Mouse (Mus musculus): ENCODE data around the gene Acads. TPM values are rescaled to one million over a fixed set of nuclear protein-coding genes. Genes with fewer than 3 reads are reported as not detected.

Acads gene
- total and polyA plus RNA-seq, 3 experiments, result 31.9 to 56.5 TPM; not detected in 1

DNA sequence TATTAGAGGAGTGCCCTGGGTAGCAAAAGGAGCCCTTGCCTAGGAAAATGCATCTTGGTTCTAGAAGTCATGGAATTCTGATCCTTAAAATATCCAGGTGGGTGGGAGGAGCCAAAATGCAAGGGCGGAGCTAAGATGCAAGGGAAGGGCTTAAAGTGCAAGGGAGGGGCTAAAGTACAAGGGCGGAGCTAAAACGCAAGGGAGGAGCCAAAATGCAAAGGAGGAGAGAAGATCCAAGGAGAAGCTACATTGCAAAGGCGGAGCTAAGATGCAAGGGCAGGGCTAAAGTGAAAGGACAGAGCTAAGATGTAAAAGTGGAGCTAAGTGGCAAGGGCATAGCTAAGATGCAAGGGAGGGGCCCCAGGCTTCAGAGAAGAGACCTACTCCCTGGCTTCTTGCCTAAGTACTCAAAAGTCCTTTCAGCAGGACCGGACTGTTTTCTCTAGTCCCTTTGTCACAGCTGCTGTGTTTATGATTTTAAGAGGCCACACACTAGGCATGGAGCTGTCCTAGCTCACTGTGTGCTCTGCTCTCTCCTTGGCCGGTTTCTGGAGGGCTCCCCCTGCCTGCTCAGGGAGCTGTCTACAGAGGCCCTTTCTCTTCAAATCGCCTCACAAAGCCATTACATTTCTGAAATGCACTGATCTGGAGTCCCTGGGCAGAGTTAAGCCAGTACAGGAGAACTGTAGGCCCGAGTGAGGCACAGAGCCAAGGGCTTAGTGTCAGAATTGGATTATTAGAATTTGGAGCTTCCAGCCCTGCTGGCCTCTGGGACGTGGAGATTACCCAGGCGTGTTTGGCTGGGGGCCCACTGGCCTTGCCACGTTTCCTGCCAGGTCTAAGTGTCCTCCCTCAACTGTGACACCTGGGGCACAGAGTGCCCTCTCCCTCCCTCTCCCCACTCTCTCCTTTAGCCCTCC is 47.0 kb upstream of the Acads start:
- Histone ChIP-seq H3K4me3 (ENCODE audit: control insufficient read depth in 1 of 2, insufficient read depth in 1 of 2, low read depth in 2 of 2, low read length in 2 of 2) (no peak overlapping the region), H3K27ac (ENCODE audit: control insufficient read depth, low read depth, low read length) (no peak overlapping the region), H3K36me3 (ENCODE audit: control insufficient read depth in 1 of 2, insufficient read depth in 2 of 2, low read length in 2 of 2) (peaks cover 0 to 7% of the 10 kb centered on the region in 2 experiments; a peak in 2 of 4 replicates), H3K9me3 (replicated peaks; ENCODE audit: insufficient read depth, low read length) (no peaks in the 10 kb centered on the region), H3K9ac (ENCODE audit: control insufficient read depth, low read depth, low read length, poor library complexity, severe bottlenecking) (no peak overlapping the region), H3K79me2 (ENCODE audit: control insufficient read depth, insufficient read depth, low read length, poor library complexity) (no peaks in the 10 kb centered on the region; the same call in 1 of the 2 replicates), H3K4me1 (ENCODE audit: control insufficient read depth in 1 of 2, insufficient read depth in 2 of 2, low read length in 2 of 2) (peaks cover 0 to 13% of the 10 kb centered on the region in 2 experiments; a peak in 2 of 4 replicates), H3K27me3 (ENCODE audit: control insufficient read depth in 1 of 2, insufficient read depth in 2 of 2, low read length in 2 of 2) (no peaks in the 10 kb centered on the region)
- DNase-seq (ENCODE audit: low read depth, low spot score), result peak; percentile 80
- TF ChIP-seq TCF12 (IDR thresholded peaks at IDR 0.05; ENCODE audit: low read depth, low read length), result no peak
- TF ChIP-seq HCFC1 (IDR thresholded peaks at IDR 0.05; ENCODE audit: low read depth, low read length), result no peak
- no peak for TF ChIP-seq ZC3H11A (IDR thresholded peaks at IDR 0.05; ENCODE audit: low read depth, low read length)
- no peak for TF ChIP-seq MXI1 (IDR thresholded peaks at IDR 0.05; ENCODE audit: low read depth, low read length)
- no peak for TF ChIP-seq NRF1 (IDR thresholded peaks at IDR 0.05; ENCODE audit: insufficient read depth, low read depth, low read length, poor library complexity, severe bottlenecking)
- no peak for TF ChIP-seq SMC3 (IDR thresholded peaks at IDR 0.05; ENCODE audit: low read depth, low read length)
- TF ChIP-seq GABPA (IDR thresholded peaks at IDR 0.05; ENCODE audit: low read depth, low read length), result no peak
- TF ChIP-seq MAFK (IDR thresholded peaks at IDR 0.05; ENCODE audit: borderline replicate concordance, low read depth, low read length), result no peak
- TF ChIP-seq GATA1 (IDR thresholded peaks at IDR 0.05; ENCODE audit: low read depth, low read length), result no peak
- TF ChIP-seq POLR2A (IDR thresholded peaks at IDR 0.05; ENCODE audit: control insufficient read depth in 1 of 2, insufficient read depth in 1 of 2, low read depth in 1 of 2, low read length in 2 of 2, poor library complexity in 1 of 2), result no peak
- no peak for TF ChIP-seq TAL1 (IDR thresholded peaks at IDR 0.05; ENCODE audit: low read length)
- no peak for TF ChIP-seq ETS1 (IDR thresholded peaks at IDR 0.05; ENCODE audit: low read depth, low read length)
- TF ChIP-seq TBP (IDR thresholded peaks at IDR 0.05; ENCODE audit: low read depth, low read length), result no peak
- TF ChIP-seq MYB (IDR thresholded peaks at IDR 0.05; ENCODE audit: low read depth, low read length), result no peak
- no peak for TF ChIP-seq BHLHE40 (IDR thresholded peaks at IDR 0.05; ENCODE audit: borderline replicate concordance, low read depth, low read length)
- no peak for TF ChIP-seq MYC (IDR thresholded peaks at IDR 0.05; ENCODE audit: low read depth, low read length)
- TF ChIP-seq CHD2 (IDR thresholded peaks at IDR 0.05; ENCODE audit: low read length), result no peak

DNA sequence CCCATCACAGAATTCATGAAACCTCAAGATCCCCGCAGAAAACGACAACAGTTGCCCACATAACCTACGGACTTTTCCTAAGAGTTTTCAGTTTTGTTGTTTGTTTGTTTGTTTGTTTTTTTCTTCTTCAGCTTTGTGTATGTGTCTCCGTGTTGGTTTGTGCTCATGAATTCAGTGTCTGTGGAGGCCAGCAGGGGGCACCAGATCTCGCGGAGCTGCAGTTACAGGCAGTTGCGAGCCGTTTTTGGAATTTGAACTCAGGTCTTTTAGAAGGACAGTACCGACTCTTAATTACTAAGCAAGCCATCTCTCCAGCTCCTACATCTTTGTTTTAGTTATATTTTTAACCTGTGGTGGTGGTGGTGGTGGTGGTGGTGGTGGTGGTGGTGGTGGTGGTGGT is 46.2 kb upstream of the Acads start:
- no peak overlapping the region for H3K9ac ChIP-seq (ENCODE audit: control insufficient read depth, low read depth, low read length, poor library complexity, severe bottlenecking)
- no peaks in the 10 kb centered on the region for H3K27me3 ChIP-seq (ENCODE audit: control insufficient read depth in 1 of 2, insufficient read depth in 2 of 2, low read length in 2 of 2)
- H3K4me1 ChIP-seq (ENCODE audit: control insufficient read depth in 1 of 2, insufficient read depth in 2 of 2, low read length in 2 of 2), result peaks cover 0 to 13% of the 10 kb centered on the region in 2 experiments; a peak in 2 of 4 replicates
- H3K27ac ChIP-seq (ENCODE audit: control insufficient read depth, low read depth, low read length), result no peak overlapping the region
- no peaks in the 10 kb centered on the region for H3K9me3 ChIP-seq (replicated peaks; ENCODE audit: insufficient read depth, low read length)
- H3K4me3 ChIP-seq (ENCODE audit: control insufficient read depth in 1 of 2, insufficient read depth in 1 of 2, low read depth in 2 of 2, low read length in 2 of 2), result no peak overlapping the region
- H3K36me3 ChIP-seq (ENCODE audit: control insufficient read depth in 1 of 2, insufficient read depth in 2 of 2, low read length in 2 of 2), result peaks cover 0 to 7% of the 10 kb centered on the region in 2 experiments; a peak in 2 of 4 replicates
- no peaks in the 10 kb centered on the region; the same call in 1 of the 2 replicates for H3K79me2 ChIP-seq (ENCODE audit: control insufficient read depth, insufficient read depth, low read length, poor library complexity)
- DNase-seq (ENCODE audit: low read depth, low spot score), result peak; percentile 71
- no peak for TF ChIP-seq CHD2 (IDR thresholded peaks at IDR 0.05; ENCODE audit: low read length)
- 0 out of 2 replicates have a peak, but pooled peaks have one; percentile 31 for TF ChIP-seq SIN3A (IDR thresholded peaks at IDR 0.05; ENCODE audit: low read length)
- 0 out of 2 replicates have a peak, but pooled peaks have one; percentile 26 for TF ChIP-seq MAZ (IDR thresholded peaks at IDR 0.05; ENCODE audit: low read depth, low read length)
- TF ChIP-seq EP300 (IDR thresholded peaks at IDR 0.05; ENCODE audit: low read depth in 1 of 2, low read length in 2 of 2), result no peak
- TF ChIP-seq CHD1 (IDR thresholded peaks at IDR 0.05; ENCODE audit: low read depth, low read length), result no peak
- TF ChIP-seq ZKSCAN1 (IDR thresholded peaks at IDR 0.05; ENCODE audit: low read depth, low read length), result no peak
- TF ChIP-seq CTCF (IDR thresholded peaks at IDR 0.05 in 2 of 3, conservative IDR thresholded peaks at IDR 0.05 in 1 of 3; ENCODE audit: control insufficient read depth in 1 of 3, insufficient read depth in 1 of 3, low read depth in 2 of 3, low read length in 3 of 3, poor library complexity in 1 of 3, severe bottlenecking in 1 of 3), result peak; percentile 67 to 90 (median 83)
- 0 out of 2 replicates have a peak, but pooled peaks have one; percentile 10 for TF ChIP-seq ZNF384 (IDR thresholded peaks at IDR 0.05; ENCODE audit: low read depth, low read length)
- peak; percentile 75 for TF ChIP-seq SMC3 (IDR thresholded peaks at IDR 0.05; ENCODE audit: low read depth, low read length)
- no peak for TF ChIP-seq UBTF (IDR thresholded peaks at IDR 0.05; ENCODE audit: borderline replicate concordance, insufficient read depth, low read depth, low read length)
- TF ChIP-seq ZC3H11A (IDR thresholded peaks at IDR 0.05; ENCODE audit: low read depth, low read length), result peak; percentile 32
- no peak for TF ChIP-seq RCOR1 (IDR thresholded peaks at IDR 0.05; ENCODE audit: low read depth, low read length)
- TF ChIP-seq POLR2AphosphoS5 (IDR thresholded peaks at IDR 0.05; ENCODE audit: borderline replicate concordance, low read depth, low read length), result no peak
- no peak for TF ChIP-seq TCF12 (IDR thresholded peaks at IDR 0.05; ENCODE audit: low read depth, low read length)
- TF ChIP-seq TAL1 (IDR thresholded peaks at IDR 0.05; ENCODE audit: low read length), result no peak
- TF ChIP-seq MXI1 (IDR thresholded peaks at IDR 0.05; ENCODE audit: low read depth, low read length), result no peak
- peak; percentile 50 for TF ChIP-seq RAD21 (IDR thresholded peaks at IDR 0.05; ENCODE audit: low read depth, low read length)
